Mouse (Mus musculus): ENCODE measurements around the gene Ctcfl. TPM values are rescaled to one million over a fixed set of nuclear protein-coding genes. Genes with fewer than 3 reads are reported as not detected.

The Ctcfl gene
- total RNA-seq, 2 experiments from 2014 or later = not detected

- no peak overlapping the region for H3K4me3 ChIP-seq
Observed at GRCm38 (mm10) chr2:173047471-173047870, 71.9 kb downstream of the Ctcfl start.

GRCm38 (mm10) chr2:173046582-173047297 lies 72.6 kb downstream of the Ctcfl start:
- no peak for DNase-seq (ENCODE audit: low spot score in 2 of 2)
- TF ChIP-seq CTCF (conservative IDR thresholded peaks at IDR 0.05) = no peak
- Histone ChIP-seq H3K27ac (no peak overlapping the region), H3K4me3 (no peak overlapping the region)

More at GRCm38 (mm10) chr2:173047471-173047870, 71.9 kb downstream of the Ctcfl start:
- TF ChIP-seq CTCF (conservative IDR thresholded peaks at IDR 0.05) = no peak
- DNase-seq (ENCODE audit: low spot score in 2 of 2) = no peak
- no peak overlapping the region for H3K27ac ChIP-seq

- no peak for TF ChIP-seq CTCF (conservative IDR thresholded peaks at IDR 0.05)
- DNase-seq (ENCODE audit: low spot score in 2 of 2) = no peak
- no peak overlapping the region for H3K4me3 ChIP-seq
- no peak overlapping the region for H3K27ac ChIP-seq
Observed at GRCm38 (mm10) chr2:173044198-173044970, 74.9 kb downstream of the Ctcfl start.

Other genes with a start within 250 kb of the Ctcfl start
- gene Bmp7, start 179.2 kb downstream of the Ctcfl start, total RNA-seq (2021) = 1 to 10 TPM; 4.2 to 5.7 TPM
- gene Spo11, start 141.8 kb downstream of the Ctcfl start, total RNA-seq (2021) = under 1 TPM in 1 of 2 experiments, not detected in 1; 0.29 TPM
- 10 to 100 TPM; 76.7 to 90.6 TPM for gene Rae1, start 119.4 kb downstream of the Ctcfl start, total RNA-seq (2021)
- 1 to 10 TPM; 3.0 to 4.5 TPM for gene Rbm38, start 99.0 kb downstream of the Ctcfl start, total RNA-seq (2021)
- not detected for gene Pck1, start 33.5 kb upstream of the Ctcfl start, total RNA-seq (2021)
- under 1 TPM in 1 of 2 experiments, not detected in 1; 0.28 TPM for gene Zbp1, start 99.4 kb upstream of the Ctcfl start, total RNA-seq (2021)
- gene Pmepa1, start 157.0 kb upstream of the Ctcfl start, total RNA-seq (2021) = 10 to 100 TPM; 20.4 to 24.0 TPM